Mouse (Mus musculus) MEL (cell line): ENCODE data around the gene Adamtsl5. TPM values are rescaled to one million over a fixed set of nuclear protein-coding genes. Genes with fewer than 3 reads are reported as not detected.

ENCODE experiments used
- DNase-seq: peaks from one replicate; pipeline ENCODE4 v3.0.0; 2011; ENCODE audit warnings: low read depth, low spot score
- H3K27ac ChIP-seq: 2 replicates; pipeline ENCODE4 v1.5.1; 2012; ENCODE audit warnings: low read depth, mild to moderate bottlenecking, control low read depth, low read length, moderate library complexity; ENCODE audit not compliant: control insufficient read depth
- H3K27me3 ChIP-seq, 2 experiments: fragments of 150-350 bp in 1 of 2; sonication (generic) in 1 of 2; 2 replicates each; pipeline ENCODE4 v1.6.1; 2012; ENCODE audit warnings: low read length in 2 of 2, mild to moderate bottlenecking in 2 of 2, improper control_type of control experiment in 1 of 2, moderate library complexity in 1 of 2; ENCODE audit not compliant: insufficient read depth in 2 of 2, control insufficient read depth in 1 of 2
- H3K36me3 ChIP-seq, 2 experiments: 2 replicates each; pipeline ENCODE4 v1.6.1; 2012 to 2014; ENCODE audit warnings: low read length in 2 of 2, improper control_type of control experiment in 1 of 2, inconsistent platforms in 1 of 2, mild to moderate bottlenecking in 1 of 2; ENCODE audit not compliant: insufficient read depth in 2 of 2, control insufficient read depth in 1 of 2
- H3K4me1 ChIP-seq, 2 experiments: fragments of 150-350 bp in 1 of 2; sonication (generic) in 1 of 2; 2 replicates each; pipeline ENCODE4 v1.6.1; 2012; ENCODE audit warnings: low read length in 2 of 2, improper control_type of control experiment in 1 of 2, mild to moderate bottlenecking in 1 of 2; ENCODE audit not compliant: insufficient read depth in 2 of 2, control insufficient read depth in 1 of 2
- H3K4me3 ChIP-seq, 2 experiments: fragments of 150-350 bp in 1 of 2; sonication (generic) in 1 of 2; 2 replicates each; pipeline ENCODE4 v1.5.1; 2012; ENCODE audit warnings: low read depth in 2 of 2, low read length in 2 of 2, mild to moderate bottlenecking in 2 of 2, moderate library complexity in 2 of 2, control low read depth in 1 of 2, improper control_type of control experiment in 1 of 2; ENCODE audit not compliant: control insufficient read depth in 1 of 2, insufficient read depth in 1 of 2
- H3K79me2 ChIP-seq: 2 replicates; pipeline ENCODE4 v1.6.1; 2012; ENCODE audit warnings: mild to moderate bottlenecking, low read length, moderate library complexity; ENCODE audit not compliant: control insufficient read depth, poor library complexity, insufficient read depth
- H3K9ac ChIP-seq: 2 replicates; pipeline ENCODE4 v1.6.1; 2012; ENCODE audit warnings: low read depth, mild to moderate bottlenecking, control low read depth, low read length, moderate library complexity; ENCODE audit not compliant: control insufficient read depth, poor library complexity, severe bottlenecking
- H3K9me3 ChIP-seq: fragments of 150-350 bp; sonication (generic); replicated peaks from 2 replicates; pipeline ENCODE4 v1.6.1; 2012; ENCODE audit warnings: mild to moderate bottlenecking, low read length, improper control_type of control experiment, moderate library complexity; ENCODE audit not compliant: insufficient read depth
- BHLHE40 ChIP-seq: IDR thresholded peaks from 2 replicates; pipeline ENCODE4 v1.6.1; 2012; ENCODE audit warnings: low read depth, mild to moderate bottlenecking, inconsistent platforms, low read length, improper control_type of control experiment, borderline replicate concordance
- CHD1 ChIP-seq: IDR thresholded peaks from 2 replicates; pipeline ENCODE4 v1.6.1; 2012; ENCODE audit warnings: low read depth, mild to moderate bottlenecking, inconsistent platforms, low read length, improper control_type of control experiment
- CHD2 ChIP-seq: IDR thresholded peaks from 2 replicates; pipeline ENCODE4 v1.6.1; 2011; ENCODE audit warnings: low read length, improper control_type of control experiment
- E2F4 ChIP-seq: IDR thresholded peaks from 2 replicates; pipeline ENCODE4 v1.6.1; 2011; ENCODE audit warnings: low read depth, low read length, improper control_type of control experiment, borderline replicate concordance
- EP300 ChIP-seq, 2 experiments: IDR thresholded peaks; 2 replicates each; pipeline ENCODE4 v1.6.1; 2011; ENCODE audit warnings: improper control_type of control experiment in 2 of 2, low read length in 2 of 2, low read depth in 1 of 2, mild to moderate bottlenecking in 1 of 2
- ETS1 ChIP-seq: IDR thresholded peaks from 2 replicates; pipeline ENCODE4 v1.6.1; 2012; ENCODE audit warnings: low read depth, mild to moderate bottlenecking, inconsistent platforms, low read length, improper control_type of control experiment, moderate library complexity
- GABPA ChIP-seq: IDR thresholded peaks from 2 replicates; pipeline ENCODE4 v1.6.1; 2012; ENCODE audit warnings: low read depth, mild to moderate bottlenecking, inconsistent platforms, low read length, improper control_type of control experiment, moderate library complexity
- GATA1 ChIP-seq: IDR thresholded peaks from 2 replicates; pipeline ENCODE4 v1.6.1; 2011; ENCODE audit warnings: low read depth, low read length, improper control_type of control experiment
- HCFC1 ChIP-seq: IDR thresholded peaks from 2 replicates; pipeline ENCODE4 v1.6.1; 2012; ENCODE audit warnings: low read depth, mild to moderate bottlenecking, inconsistent platforms, low read length, improper control_type of control experiment, moderate library complexity
- JUND ChIP-seq: IDR thresholded peaks from 2 replicates; pipeline ENCODE4 v1.6.1; 2011; ENCODE audit warnings: low read depth, mild to moderate bottlenecking, improper control_type of control experiment, low read length
- KAT2A ChIP-seq: conservative IDR thresholded peaks from 2 replicates; pipeline ENCODE4 v1.6.1; 2012; ENCODE audit warnings: low read depth, low read length, improper control_type of control experiment, inconsistent platforms
- MAFK ChIP-seq: IDR thresholded peaks from 2 replicates; pipeline ENCODE4 v1.6.1; 2011; ENCODE audit warnings: low read depth, mild to moderate bottlenecking, low read length, improper control_type of control experiment, borderline replicate concordance
- MAZ ChIP-seq: IDR thresholded peaks from 2 replicates; pipeline ENCODE4 v1.6.1; 2012; ENCODE audit warnings: low read depth, mild to moderate bottlenecking, inconsistent platforms, low read length, improper control_type of control experiment
- MEF2A ChIP-seq: IDR thresholded peaks from 2 replicates; pipeline ENCODE4 v1.6.1; 2014; ENCODE audit warnings: low read depth, mild to moderate bottlenecking, inconsistent platforms, low read length, improper control_type of control experiment; ENCODE audit not compliant: poor library complexity, insufficient replicate concordance, severe bottlenecking; ENCODE audit errors: extremely low read depth
- MXI1 ChIP-seq: IDR thresholded peaks from 2 replicates; pipeline ENCODE4 v1.6.1; 2011; ENCODE audit warnings: mild to moderate bottlenecking, low read depth, low read length, improper control_type of control experiment
- MYB ChIP-seq: IDR thresholded peaks from 2 replicates; pipeline ENCODE4 v1.6.1; 2011; ENCODE audit warnings: mild to moderate bottlenecking, low read depth, low read length, improper control_type of control experiment
- NELFE ChIP-seq: IDR thresholded peaks from 2 replicates; pipeline ENCODE4 v1.6.1; 2011; ENCODE audit warnings: low read depth, low read length, improper control_type of control experiment
- NRF1 ChIP-seq: IDR thresholded peaks from 2 replicates; pipeline ENCODE4 v1.6.1; 2014; ENCODE audit warnings: low read depth, mild to moderate bottlenecking, inconsistent platforms, low read length, improper control_type of control experiment, moderate library complexity; ENCODE audit not compliant: poor library complexity, insufficient read depth, severe bottlenecking
- RAD21 ChIP-seq: IDR thresholded peaks from 2 replicates; pipeline ENCODE4 v1.6.1; 2011; ENCODE audit warnings: mild to moderate bottlenecking, low read depth, low read length, improper control_type of control experiment
- RCOR1 ChIP-seq: IDR thresholded peaks from 2 replicates; pipeline ENCODE4 v1.6.1; 2012; ENCODE audit warnings: low read depth, mild to moderate bottlenecking, inconsistent platforms, low read length, improper control_type of control experiment
- SIN3A ChIP-seq: IDR thresholded peaks from 2 replicates; pipeline ENCODE4 v1.6.1; 2012; ENCODE audit warnings: low read length, improper control_type of control experiment, inconsistent platforms
- SMC3 ChIP-seq: IDR thresholded peaks from 2 replicates; pipeline ENCODE4 v1.6.1; 2011; ENCODE audit warnings: low read depth, low read length, improper control_type of control experiment
- TBP ChIP-seq: IDR thresholded peaks from 2 replicates; pipeline ENCODE4 v1.8.0; 2011; ENCODE audit warnings: low read depth, low read length, improper control_type of control experiment
- TCF12 ChIP-seq: IDR thresholded peaks from 2 replicates; pipeline ENCODE4 v1.6.1; 2014; ENCODE audit warnings: low read depth, mild to moderate bottlenecking, inconsistent platforms, low read length, improper control_type of control experiment, moderate library complexity
- UBTF ChIP-seq: IDR thresholded peaks from 2 replicates; pipeline ENCODE4 v1.6.1; 2012; ENCODE audit warnings: low read depth, mild to moderate bottlenecking, inconsistent platforms, low read length, improper control_type of control experiment, moderate library complexity, borderline replicate concordance; ENCODE audit not compliant: insufficient read depth
- USF1 ChIP-seq: IDR thresholded peaks from 2 replicates; pipeline ENCODE4 v1.6.1; 2014; ENCODE audit warnings: low read depth, mild to moderate bottlenecking, inconsistent platforms, low read length, improper control_type of control experiment, moderate library complexity
- ZKSCAN1 ChIP-seq: IDR thresholded peaks from 2 replicates; pipeline ENCODE4 v1.6.1; 2012; ENCODE audit warnings: low read depth, mild to moderate bottlenecking, inconsistent platforms, low read length, improper control_type of control experiment, moderate library complexity
- ZMIZ1 ChIP-seq: IDR thresholded peaks from 2 replicates; pipeline ENCODE4 v1.6.1; 2012; ENCODE audit warnings: low read depth, mild to moderate bottlenecking, inconsistent platforms, low read length, improper control_type of control experiment, moderate library complexity
- polyA plus RNA-seq, 2 experiments: library from polyadenylated mRNA; stranded (reverse) in 1 of 2; unstranded in 1 of 2; fragments of >175 nt in 1 of 2; fragments of >200 nt in 1 of 2; gene quantifications; 2 replicates each; pipeline versions ENCODE4 v1.2.1 to v1.2.4; 2012; ENCODE audit warnings: low replicate concordance in 2 of 2, low read depth in 1 of 2; ENCODE audit not compliant: insufficient read length in 2 of 2, insufficient read depth in 1 of 2, missing spikeins in 1 of 2
- total RNA-seq: library from RNA; depleted of rRNA; stranded (reverse); fragments of 300-350 nt; gene quantifications from 2 replicates; pipeline ENCODE4 v1.2.3, GENCODE M21; 2012

Adamtsl5 gene
- total and polyA plus RNA-seq, 3 experiments, result 3.9 to 16.5 TPM; not detected in 1

GRCm38 (mm10) chr10:80339941-80340750, 8.1 kb downstream of the Adamtsl5 start (continued):
- TF ChIP-seq GABPA, result no peak
- no peak for TF ChIP-seq MYB
- TF ChIP-seq NRF1, result no peak
- no peak for TF ChIP-seq EP300 (IDR thresholded peaks at IDR 0.05; ENCODE audit: low read depth in 1 of 2, low read length in 2 of 2)
- no peak for TF ChIP-seq SIN3A
- 0 out of 2 replicates have a peak, but pooled peaks have one; percentile 17 for TF ChIP-seq MXI1
- no peak for TF ChIP-seq ZMIZ1
- no peak for TF ChIP-seq TBP
- no peak for TF ChIP-seq JUND
- no peak; the same call in 1 of the 2 replicates for TF ChIP-seq MAZ
- TF ChIP-seq E2F4, result no peak
- no peak for TF ChIP-seq BHLHE40

DNA sequence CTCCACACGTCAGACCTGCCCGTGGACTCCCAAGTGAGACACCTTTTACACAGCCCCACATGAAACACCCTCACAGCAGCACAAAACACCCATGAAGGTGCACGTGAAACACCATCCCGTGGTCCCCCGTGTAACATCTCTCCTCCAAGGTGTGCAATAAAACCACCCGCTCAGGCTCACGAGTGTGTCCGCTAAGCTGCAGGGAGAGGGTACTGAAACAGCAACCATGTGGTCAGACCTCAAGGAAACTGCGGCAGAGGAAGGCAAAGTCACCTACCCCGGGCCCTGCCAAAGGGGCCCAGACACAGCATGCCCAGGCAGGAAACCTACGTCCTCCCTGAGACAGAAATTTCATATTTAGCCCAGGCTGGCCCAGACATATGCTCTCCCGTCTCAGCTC, 11.9 kb downstream of the Adamtsl5 start:
- no peak overlapping the region for H3K9ac ChIP-seq
- H3K27me3 ChIP-seq, result no peaks in the 10 kb centered on the region
- H3K4me1 ChIP-seq, result peaks cover 8 to 18% of the 10 kb centered on the region in 2 experiments
- peaks cover 0 to 12% of the 10 kb centered on the region in 2 experiments; a peak in 3 of 4 replicates for H3K36me3 ChIP-seq
- H3K27ac ChIP-seq, result no peak overlapping the region
- H3K79me2 ChIP-seq, result no peaks in the 10 kb centered on the region
- DNase-seq, result no peak
- no peaks in the 10 kb centered on the region for H3K9me3 ChIP-seq
- H3K4me3 ChIP-seq, result no peak overlapping the region
- TF ChIP-seq HCFC1 (no peak), CHD2 (no peak), NRF1 (no peak), NELFE (no peak), KAT2A (no peak), ETS1 (no peak), EP300 (IDR thresholded peaks at IDR 0.05; ENCODE audit: low read depth in 1 of 2, low read length in 2 of 2) (no peak), TCF12 (no peak), CHD1 (no peak), MEF2A (no peak), GABPA (no peak), UBTF (no peak), SMC3 (no peak), GATA1 (no peak), RAD21 (no peak), RCOR1 (no peak), MAFK (no peak), E2F4 (no peak), ZKSCAN1 (no peak), USF1 (no peak)
